Mouse (Mus musculus) thymus, adult 2 months (tissue): ENCODE data around the gene Lrch1.

Experiments used
- CTCF ChIP-seq: fragments of 200-500 bp; IDR thresholded peaks from 2 replicates; pipeline ENCODE4 v1.5.1; 2012; ENCODE audit warnings: mild to moderate bottlenecking, control low read depth, low read length, moderate library complexity, borderline replicate concordance; ENCODE audit not compliant: control insufficient read depth, poor library complexity, insufficient read depth; ENCODE audit errors: extremely low read depth
- POLR2A ChIP-seq: fragments of 200-500 bp; IDR thresholded peaks from 2 replicates; pipeline ENCODE4 v1.6.1; 2012; ENCODE audit warnings: mild to moderate bottlenecking, low read length, control low read depth, moderate library complexity; ENCODE audit not compliant: control insufficient read depth, poor library complexity, insufficient read depth; ENCODE audit errors: extremely low read depth

- TF ChIP-seq POLR2A = no peak
- TF ChIP-seq CTCF = no peak
Observed at GRCm38 (mm10) chr14:74794931-74795330, 152.7 kb downstream of the Lrch1 start.
